Mouse (Mus musculus) heart, embryonic 12.5 days (tissue): Measurements from ENCODE around the gene Krt18. TPM values are rescaled to one million over a fixed set of nuclear protein-coding genes. Genes with fewer than 3 reads are reported as not detected.

Source experiments
- ATAC-seq: fragments of 200-750 bp; cut with Nextera tagmentation; 2 replicates; pipeline ENCODE4 v1.8.0; 2017; ENCODE audit warnings: moderate TSS enrichment, moderate library complexity; ENCODE audit not compliant: insufficient number of reproducible peaks, low FRiP score
- H3K27ac ChIP-seq: fragments of 300-500 bp; sonication (generic); 2 replicates; pipeline ENCODE4 v1.5.1; 2016; ENCODE audit warnings: mild to moderate bottlenecking, moderate library complexity; ENCODE audit not compliant: poor library complexity, severe bottlenecking
- H3K27me3 ChIP-seq: fragments of 300-500 bp; sonication (generic); replicated peaks from 2 replicates; pipeline ENCODE4 v1.6.1; 2016; ENCODE audit warnings: mild to moderate bottlenecking, moderate library complexity
- H3K36me3 ChIP-seq: fragments of 300-500 bp; sonication (generic); 2 replicates; pipeline ENCODE4 v1.6.1; 2016; ENCODE audit warnings: mild to moderate bottlenecking, moderate library complexity
- H3K4me1 ChIP-seq: fragments of 300-500 bp; sonication (generic); replicated peaks from 2 replicates; pipeline ENCODE4 v1.6.1; 2016; ENCODE audit warnings: mild to moderate bottlenecking
- H3K4me2 ChIP-seq: fragments of 300-500 bp; sonication (generic); 2 replicates; pipeline ENCODE4 v1.6.1; 2016; ENCODE audit warnings: mild to moderate bottlenecking, moderate library complexity
- H3K4me3 ChIP-seq: fragments of 300-500 bp; sonication (generic); 2 replicates; pipeline ENCODE4 v1.5.1; 2016; ENCODE audit warnings: mild to moderate bottlenecking
- H3K9ac ChIP-seq: fragments of 300-500 bp; sonication (generic); 2 replicates; pipeline ENCODE4 v1.6.1; 2016; ENCODE audit warnings: mild to moderate bottlenecking, moderate library complexity
- H3K9me3 ChIP-seq: fragments of 300-500 bp; sonication (generic); replicated peaks from 2 replicates; pipeline ENCODE4 v1.6.1; 2016; ENCODE audit warnings: mild to moderate bottlenecking, moderate library complexity
- WGBS: fragments of 180-500 bp; shearing (Covaris S2); methylation state at CpG from one replicate; pipeline ENCODE4 v1.1.7; 2016; 5-methylcytosine and 5-hydroxymethylcytosine counted together
- polyA plus RNA-seq: library from polyadenylated mRNA; unstranded; fragments of >200 nt; fragmentation: Nextera tagmentation; extraction: Ambion mirVana; gene quantifications from 2 replicates; pipeline ENCODE4 v1.2.1, GENCODE M21; 2016

Krt18 gene
- 30.8 and 38.0 TPM in 2 replicates for polyA plus RNA-seq

DNA sequence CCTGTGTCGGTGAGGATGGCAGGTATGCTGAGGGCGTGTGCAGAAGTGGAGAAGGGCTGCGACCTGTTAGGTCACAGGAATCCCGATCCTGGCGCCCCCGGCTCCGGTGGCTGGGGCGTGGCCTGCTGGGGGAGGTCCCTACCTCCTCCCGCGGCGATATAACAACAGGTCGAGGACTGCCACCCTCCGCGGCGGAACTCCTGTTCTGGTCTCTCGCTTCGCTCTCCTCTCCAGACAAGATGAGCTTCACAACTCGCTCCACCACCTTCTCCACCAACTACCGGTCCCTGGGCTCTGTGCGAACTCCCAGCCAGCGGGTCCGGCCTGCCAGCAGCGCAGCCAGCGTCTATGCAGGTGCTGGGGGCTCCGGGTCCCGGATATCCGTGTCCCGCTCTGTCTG, at the start of gene Krt18:
TSS of gene Krt18 (plus strand) at position 141 of the 400 bp plus-strand sequence.
- peak within 1 kb of the TSS; percentile 56 for H3K4me3 ChIP-seq
- no peaks in the 10 kb centered on the region for H3K36me3 ChIP-seq
- H3K4me2 ChIP-seq, result peak within 1 kb of the TSS; percentile 81
- WGBS, result under 1% methylated on average over 28 of the region's 28 CpGs
- H3K27ac ChIP-seq, result no peak within 1 kb of the TSS
- H3K4me1 ChIP-seq, result peaks cover 37% of the 10 kb centered on the region
- H3K27me3 ChIP-seq, result no peaks in the 10 kb centered on the region; the same call in 1 of the 2 replicates
- peak within 1 kb of the TSS; percentile 71 for H3K9ac ChIP-seq
- no peak for ATAC-seq
- no peaks in the 10 kb centered on the region for H3K9me3 ChIP-seq

DNA sequence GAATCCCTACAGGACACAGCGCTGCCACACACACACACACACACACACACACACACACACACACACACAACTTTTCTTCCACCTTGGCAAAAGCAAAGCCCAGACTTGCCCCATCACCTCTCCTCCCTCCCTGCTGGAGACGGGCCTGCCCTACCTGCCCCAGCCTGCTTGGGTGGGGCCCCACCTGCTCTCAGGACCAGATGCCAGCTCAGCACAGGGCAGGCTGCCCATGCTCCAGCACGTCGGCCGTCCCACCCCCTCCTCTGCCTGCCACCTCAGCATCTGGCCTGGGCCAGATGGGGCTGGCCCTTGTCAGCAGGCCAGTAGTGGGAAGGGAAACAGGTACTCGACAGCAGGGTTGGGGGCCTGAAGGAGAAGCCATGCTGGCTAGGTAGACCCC, 47.1 kb upstream of the Krt18 start:
- no peaks in the 10 kb centered on the region for H3K36me3 ChIP-seq
- no peaks in the 10 kb centered on the region for H3K9me3 ChIP-seq
- no peak overlapping the region for H3K4me3 ChIP-seq
- peaks cover 1% of the 10 kb centered on the region; the same call in 1 of the 2 replicates for H3K27me3 ChIP-seq
- no peak overlapping the region for H3K27ac ChIP-seq
- H3K4me1 ChIP-seq, result peaks cover 27% of the 10 kb centered on the region
- no peak for ATAC-seq
- WGBS, result 61% methylated on average over 6 of the region's 6 CpGs
- no peak overlapping the region for H3K9ac ChIP-seq
- no peak overlapping the region for H3K4me2 ChIP-seq

DNA sequence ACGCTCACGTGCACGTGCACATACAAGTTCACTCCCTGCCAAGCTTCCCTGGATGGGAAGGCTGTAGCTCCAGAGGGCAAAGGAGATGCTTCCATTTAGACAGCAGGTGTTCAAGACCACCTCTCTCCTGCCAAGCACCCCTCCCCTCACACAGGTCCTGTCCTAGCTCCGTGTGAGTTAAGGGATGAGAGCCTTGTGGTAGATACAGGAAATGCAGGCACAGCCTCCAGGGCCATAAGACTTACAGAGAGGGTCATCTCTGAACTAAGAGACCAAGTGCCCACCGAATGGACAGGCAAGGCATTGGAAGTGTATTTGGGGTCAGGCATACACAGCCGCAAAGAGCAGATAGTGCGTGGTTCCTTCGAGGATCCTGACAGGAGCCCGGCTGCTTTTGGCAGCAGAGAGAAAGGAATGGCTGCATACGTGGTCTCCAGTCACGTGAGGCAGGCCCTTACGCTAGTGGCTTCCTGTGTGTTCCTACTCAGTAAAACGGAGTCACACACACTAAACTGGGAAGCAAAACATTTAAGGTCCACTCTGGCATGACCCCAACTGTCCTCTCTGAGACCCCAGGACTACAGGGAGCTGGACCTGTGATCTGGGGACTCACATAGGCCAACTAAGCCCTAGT, 44.5 kb upstream of the Krt18 start:
- peak overlapping the region; percentile 65; the same call in 1 of the 2 replicates for H3K4me2 ChIP-seq
- H3K27ac ChIP-seq, result no peak overlapping the region
- peaks cover 3% of the 10 kb centered on the region; the same call in 1 of the 2 replicates for H3K4me1 ChIP-seq
- 76% methylated on average over 13 of the region's 13 CpGs for WGBS
- H3K9me3 ChIP-seq, result no peaks in the 10 kb centered on the region
- H3K27me3 ChIP-seq, result no peaks in the 10 kb centered on the region
- no peaks in the 10 kb centered on the region for H3K36me3 ChIP-seq
- no peak for ATAC-seq
- H3K4me3 ChIP-seq, result no peak overlapping the region
- H3K9ac ChIP-seq, result no peak overlapping the region; the same call in 1 of the 2 replicates

DNA sequence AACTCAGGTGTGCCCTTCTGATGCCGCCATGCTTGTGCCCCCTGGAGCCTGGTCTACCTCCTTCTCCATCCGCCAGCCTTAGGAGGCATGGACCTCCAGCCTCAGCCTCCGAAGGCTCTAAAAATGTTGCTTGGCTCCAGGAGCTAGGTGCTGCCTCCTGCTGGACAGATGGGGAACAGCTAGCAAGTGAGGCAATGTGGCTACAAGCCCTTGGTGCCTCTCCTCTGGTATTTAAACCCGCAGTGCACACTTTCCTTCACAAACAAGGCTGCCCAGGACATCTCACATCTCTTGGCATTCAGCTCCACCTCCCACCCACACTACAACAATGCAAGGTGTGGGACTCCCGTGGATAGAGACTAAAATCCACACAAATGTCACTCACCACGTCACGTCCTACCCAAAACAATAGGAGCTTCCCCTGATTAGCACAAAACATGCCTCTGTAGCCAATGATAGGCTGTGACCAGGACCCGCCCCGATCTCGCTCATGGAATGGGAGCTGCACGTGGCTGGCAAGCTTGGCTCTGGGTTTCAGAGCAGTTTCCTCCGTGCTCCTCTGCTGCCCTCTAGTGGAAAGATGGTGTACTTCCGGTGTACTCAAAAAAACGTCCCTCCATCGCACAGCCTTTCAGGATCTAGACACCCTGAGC, 43.9 kb upstream of the Krt18 start:
- ATAC-seq, result peak; percentile 84
- H3K36me3 ChIP-seq, result no peaks in the 10 kb centered on the region
- WGBS, result 2% methylated on average over 15 of the region's 15 CpGs
- no peaks in the 10 kb centered on the region for H3K27me3 ChIP-seq
- H3K27ac ChIP-seq, result peak overlapping the region; percentile 63
- peak overlapping the region; percentile 65 for H3K4me2 ChIP-seq
- H3K4me3 ChIP-seq, result peak overlapping the region; percentile 26
- H3K9ac ChIP-seq, result peak overlapping the region; percentile 49
- H3K4me1 ChIP-seq, result peaks cover 3% of the 10 kb centered on the region; the same call in 1 of the 2 replicates
- H3K9me3 ChIP-seq, result no peaks in the 10 kb centered on the region

DNA sequence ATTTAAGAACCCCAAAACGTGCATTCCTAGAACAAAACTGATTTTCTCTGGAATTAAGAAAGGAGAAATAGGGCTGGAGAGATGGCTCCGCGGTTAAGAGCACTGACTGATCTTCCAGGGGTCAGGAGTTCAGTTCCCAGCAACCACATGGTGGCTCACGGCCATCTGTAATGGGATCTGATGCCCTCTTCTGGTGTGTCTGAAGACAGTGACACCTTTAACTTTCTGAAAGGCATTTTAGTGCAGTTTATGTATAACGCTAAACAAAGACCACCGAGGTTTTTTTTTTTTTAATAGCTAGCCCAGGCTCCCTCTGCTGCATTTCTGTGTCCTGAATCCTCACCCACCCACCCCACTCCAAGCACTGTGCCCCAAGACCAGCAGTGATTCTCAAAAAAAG, 43.2 kb upstream of the Krt18 start:
- Histone ChIP-seq H3K27ac (no peak overlapping the region), H3K9ac (0 out of 2 replicates have a peak overlapping the region, but pooled peaks have one; percentile 13), H3K27me3 (no peaks in the 10 kb centered on the region), H3K36me3 (no peaks in the 10 kb centered on the region), H3K4me1 (peaks cover 3% of the 10 kb centered on the region; the same call in 1 of the 2 replicates), H3K4me2 (peak overlapping the region; percentile 65), H3K4me3 (no peak overlapping the region), H3K9me3 (no peaks in the 10 kb centered on the region)
- ATAC-seq, result no peak
- WGBS, result 19% methylated on average over 6 of the region's 6 CpGs

DNA sequence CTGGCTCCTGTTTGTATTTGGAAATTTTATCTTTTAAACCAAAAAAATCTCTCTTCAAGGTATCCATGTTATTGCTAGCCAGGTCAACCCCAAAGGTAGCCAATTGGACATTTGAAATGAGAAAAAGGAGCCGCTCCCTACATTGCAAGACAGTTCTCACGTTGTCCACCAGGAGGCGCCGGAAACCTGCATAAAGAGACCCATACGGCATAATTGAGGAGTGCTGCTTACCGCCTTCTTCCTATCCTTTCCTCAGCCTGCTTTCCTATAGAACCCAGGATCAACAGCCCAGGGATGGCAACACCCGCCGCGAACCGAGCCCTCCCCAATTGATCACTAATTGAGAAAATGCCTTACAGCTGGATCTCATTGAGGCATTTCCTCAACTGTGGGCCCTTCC, 39.9 kb upstream of the Krt18 start:
- WGBS, result under 1% methylated on average over 10 of the region's 10 CpGs
- H3K4me1 ChIP-seq, result peaks cover 3% of the 10 kb centered on the region; the same call in 1 of the 2 replicates
- H3K9ac ChIP-seq, result peak overlapping the region; percentile 5; the same call in 1 of the 2 replicates
- no peaks in the 10 kb centered on the region; the same call in 1 of the 2 replicates for H3K27me3 ChIP-seq
- H3K27ac ChIP-seq, result no peak overlapping the region
- no peak overlapping the region for H3K4me2 ChIP-seq
- H3K4me3 ChIP-seq, result no peak overlapping the region
- H3K9me3 ChIP-seq, result no peaks in the 10 kb centered on the region
- ATAC-seq, result no peak
- no peaks in the 10 kb centered on the region for H3K36me3 ChIP-seq

DNA sequence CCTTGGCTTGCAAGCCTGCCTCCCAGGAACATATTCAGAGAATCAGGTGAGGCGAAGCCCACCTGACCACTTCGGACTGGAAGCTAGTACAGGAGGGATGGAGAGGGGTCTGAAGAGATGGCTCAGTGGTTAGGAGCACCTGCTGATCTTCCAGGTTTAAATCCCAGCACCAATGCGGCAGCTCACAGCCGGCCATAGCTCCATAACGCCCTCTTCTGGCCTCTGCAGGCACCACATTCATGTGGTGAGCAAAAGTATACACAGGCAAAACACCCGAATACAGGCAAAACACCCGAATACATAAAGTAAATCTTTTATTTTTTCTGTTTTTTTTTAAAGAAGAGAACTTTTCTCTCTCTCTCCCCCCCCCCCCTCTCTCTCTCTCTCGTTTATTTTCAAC, 39.3 kb upstream of the Krt18 start:
- Histone ChIP-seq H3K4me2 (no peak overlapping the region), H3K4me1 (peaks cover 3% of the 10 kb centered on the region; the same call in 1 of the 2 replicates), H3K27me3 (no peaks in the 10 kb centered on the region; the same call in 1 of the 2 replicates), H3K36me3 (no peaks in the 10 kb centered on the region), H3K9me3 (no peaks in the 10 kb centered on the region), H3K4me3 (no peak overlapping the region), H3K27ac (no peak overlapping the region), H3K9ac (peak overlapping the region; percentile 5; the same call in 1 of the 2 replicates)
- ATAC-seq, result no peak
- WGBS, result 62% methylated on average over 8 of the region's 8 CpGs

DNA sequence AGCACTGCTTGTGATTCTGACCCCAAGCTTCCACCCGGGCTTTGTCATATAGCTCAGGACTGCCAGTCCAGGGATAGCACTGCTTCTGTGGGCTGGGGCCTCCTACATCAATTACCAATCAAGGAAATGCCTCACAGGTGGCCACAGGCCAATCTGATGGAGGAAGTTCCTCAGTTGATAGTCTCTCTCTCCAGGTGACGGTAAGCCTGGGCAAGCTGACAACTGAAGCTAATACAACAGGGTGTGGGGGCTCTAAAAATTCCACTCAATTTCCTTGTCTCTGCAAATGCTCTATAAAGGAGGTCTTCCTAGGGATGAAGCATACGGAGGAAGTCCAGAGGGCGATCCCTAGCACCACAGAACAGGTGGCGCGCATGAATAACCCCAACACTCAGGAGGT, 37.0 kb upstream of the Krt18 start:
- Histone ChIP-seq H3K27me3 (no peaks in the 10 kb centered on the region; the same call in 1 of the 2 replicates), H3K4me1 (no peaks in the 10 kb centered on the region; the same call in 1 of the 2 replicates), H3K9me3 (peaks cover 7% of the 10 kb centered on the region), H3K27ac (no peak overlapping the region), H3K9ac (no peak overlapping the region), H3K36me3 (peaks cover 4% of the 10 kb centered on the region; the same call in 1 of the 2 replicates), H3K4me2 (no peak overlapping the region), H3K4me3 (no peak overlapping the region)
- ATAC-seq, result no peak
- 80% methylated on average over 6 of the region's 6 CpGs for WGBS

DNA sequence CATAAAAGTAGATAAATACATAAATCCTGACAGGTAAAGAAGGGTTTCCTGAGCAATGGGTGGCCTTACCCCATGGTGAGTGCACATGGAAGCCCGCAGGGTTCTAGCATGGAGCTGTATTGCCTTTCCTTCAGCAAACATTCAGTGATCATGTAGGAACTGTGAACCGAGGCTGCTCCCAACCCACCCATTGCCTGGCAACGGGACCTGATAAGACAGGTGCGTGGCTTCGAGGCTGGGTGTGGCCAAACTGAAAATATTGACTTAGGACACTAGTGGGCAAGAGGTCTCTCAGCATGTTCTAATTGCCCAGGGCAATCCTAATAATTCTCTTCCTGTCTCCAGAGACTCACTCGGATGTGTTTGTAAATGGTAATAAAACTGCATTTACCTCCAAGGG, 33.6 kb upstream of the Krt18 start:
- peaks cover 7% of the 10 kb centered on the region for H3K9me3 ChIP-seq
- H3K4me1 ChIP-seq, result no peaks in the 10 kb centered on the region
- no peak overlapping the region for H3K4me3 ChIP-seq
- peaks cover 4% of the 10 kb centered on the region; the same call in 1 of the 2 replicates for H3K36me3 ChIP-seq
- H3K9ac ChIP-seq, result no peak overlapping the region
- WGBS, result 86% methylated on average over 6 of the region's 6 CpGs
- H3K27me3 ChIP-seq, result no peaks in the 10 kb centered on the region; the same call in 1 of the 2 replicates
- no peak overlapping the region for H3K27ac ChIP-seq
- no peak for ATAC-seq
- H3K4me2 ChIP-seq, result no peak overlapping the region

DNA sequence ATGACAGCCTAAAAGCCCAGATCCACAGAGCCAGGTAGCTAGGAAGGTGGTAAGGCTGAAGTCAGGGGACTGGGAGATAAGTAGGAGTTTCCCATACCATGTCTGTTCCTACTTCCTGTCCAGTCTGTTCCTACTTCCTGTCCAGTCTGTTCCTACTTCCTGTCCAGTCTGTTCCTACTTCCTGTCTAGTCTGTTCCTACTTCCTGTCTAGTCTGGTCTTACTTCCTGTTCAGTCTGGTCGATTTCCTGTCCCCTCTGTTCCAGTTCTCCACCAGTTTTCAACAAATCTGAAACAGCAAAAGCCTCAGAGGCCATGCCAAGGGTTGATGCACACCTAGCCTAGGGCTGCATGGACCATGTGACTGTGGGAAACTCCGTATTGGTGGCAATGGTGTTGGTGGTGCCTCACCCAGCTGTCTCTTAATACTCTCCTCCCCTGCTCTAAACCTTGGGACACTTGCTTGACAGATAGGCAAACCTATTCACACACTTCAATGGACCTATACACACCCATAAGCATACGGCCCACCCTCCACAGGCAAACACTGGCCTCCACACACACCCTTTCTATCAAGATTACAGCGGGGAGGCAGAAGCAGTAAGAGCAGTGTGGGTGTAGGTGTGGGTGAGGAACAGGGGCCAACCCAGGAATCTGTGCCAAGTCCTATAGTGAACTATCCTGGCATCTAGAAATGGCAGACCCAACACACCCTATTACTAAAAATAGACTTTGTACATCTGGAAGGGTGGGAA, 32.3 kb upstream of the Krt18 start:
- no peaks in the 10 kb centered on the region for H3K4me1 ChIP-seq
- no peak for ATAC-seq
- no peak overlapping the region for H3K9ac ChIP-seq
- no peak overlapping the region for H3K4me2 ChIP-seq
- peaks cover 4% of the 10 kb centered on the region; the same call in 1 of the 2 replicates for H3K36me3 ChIP-seq
- peaks cover 7% of the 10 kb centered on the region for H3K9me3 ChIP-seq
- no peak overlapping the region for H3K4me3 ChIP-seq
- WGBS, result 84% methylated on average over 4 of the region's 4 CpGs
- no peaks in the 10 kb centered on the region; the same call in 1 of the 2 replicates for H3K27me3 ChIP-seq
- no peak overlapping the region for H3K27ac ChIP-seq
